Mouse (Mus musculus): ENCODE results near the gene Ubald1. TPM values are rescaled to one million over a fixed set of nuclear protein-coding genes. Genes with fewer than 3 reads are reported as not detected.
A peak's percentile ranks its signal among the peaks of the same experiment; 100 is the strongest.

Ubald1 gene
- total RNA-seq, 2 experiments from 2014 or later = 86.6 to 88.2 TPM

GRCm38 (mm10) chr16:4877195-4877594 lies 2.9 kb downstream of the Ubald1 start:
- DNase-seq (ENCODE audit: low spot score in 2 of 2) = no peak
- intact Hi-C loops (cut with DNase I) = loop anchor here (5.0 kb wide), 1 partner anchor 35 kb away; no protein-coding TSS in a partner anchor

GRCm38 (mm10) chr16:4876033-4876680 lies 4.0 kb downstream of the Ubald1 start:
- DNase-seq (ENCODE audit: low spot score in 2 of 2) = peak; percentile 52 to 55
- intact Hi-C loops (cut with DNase I) = loop anchor here (5.0 kb wide), 1 partner anchor 36 kb away; no protein-coding TSS in a partner anchor

- DNase-seq (ENCODE audit: low spot score in 2 of 2) = no peak
- intact Hi-C loops (cut with DNase I) = loop anchor here (5.0 kb wide), 1 partner anchor 37 kb away; no protein-coding TSS in a partner anchor
Observed at GRCm38 (mm10) chr16:4875198-4876032, 4.7 kb downstream of the Ubald1 start.

- intact Hi-C loops (cut with DNase I) = no loop called here
- DNase-seq (ENCODE audit: low spot score in 2 of 2) = no peak
Observed at GRCm38 (mm10) chr16:4871926-4872325, 8.2 kb downstream of the Ubald1 start.

- DNase-seq (ENCODE audit: low spot score in 2 of 2) = no peak
- intact Hi-C loops (cut with DNase I) = no loop called here
Observed at GRCm38 (mm10) chr16:4870490-4870889, 9.6 kb downstream of the Ubald1 start.

GRCm38 (mm10) chr16:4866101-4866695 lies 13.9 kb downstream of the Ubald1 start:
- intact Hi-C loops (cut with DNase I) = loop anchor here (10.0 kb wide), 1 partner anchor 101 kb away; no protein-coding TSS in a partner anchor
- no peak for DNase-seq (ENCODE audit: low spot score in 2 of 2)

- intact Hi-C loops (cut with DNase I) = loop anchor here (10.0 kb wide), 1 partner anchor 99 kb away; no protein-coding TSS in a partner anchor
Observed at GRCm38 (mm10) chr16:4863742-4864141, 16.4 kb downstream of the Ubald1 start.

GRCm38 (mm10) chr16:4862863-4863483 lies 17.1 kb downstream of the Ubald1 start:
- intact Hi-C loops (cut with DNase I) = loop anchor here (10.0 kb wide), 1 partner anchor 98 kb away; no protein-coding TSS in a partner anchor
- peak; percentile 69 to 75 for DNase-seq (ENCODE audit: low spot score in 2 of 2)

More at GRCm38 (mm10) chr16:4863742-4864141, 16.4 kb downstream of the Ubald1 start:
- DNase-seq (ENCODE audit: low spot score in 2 of 2) = no peak

GRCm38 (mm10) chr16:4861392-4861791 lies 18.7 kb downstream of the Ubald1 start:
- intact Hi-C loops (cut with DNase I) = loop anchor here (10.0 kb wide), 1 partner anchor 97 kb away; no protein-coding TSS in a partner anchor

GRCm38 (mm10) chr16:4855046-4855650 lies 25.0 kb downstream of the Ubald1 start:
- intact Hi-C loops (cut with DNase I) = no loop called here
- DNase-seq (ENCODE audit: low spot score in 2 of 2) = no peak

More at GRCm38 (mm10) chr16:4861392-4861791, 18.7 kb downstream of the Ubald1 start:
- DNase-seq (ENCODE audit: low spot score in 2 of 2) = no peak

GRCm38 (mm10) chr16:4850938-4851628 lies 29.0 kb downstream of the Ubald1 start:
- DNase-seq (ENCODE audit: low spot score in 2 of 2) = no peak
- intact Hi-C loops (cut with DNase I) = no loop called here

GRCm38 (mm10) chr16:4850361-4850760 lies 29.8 kb downstream of the Ubald1 start:
- DNase-seq (ENCODE audit: low spot score in 2 of 2) = no peak
- intact Hi-C loops (cut with DNase I) = no loop called here

GRCm38 (mm10) chr16:4848090-4848489 lies 32.0 kb downstream of the Ubald1 start:
- DNase-seq (ENCODE audit: low spot score in 2 of 2) = no peak
- intact Hi-C loops (cut with DNase I) = no loop called here

GRCm38 (mm10) chr16:4847041-4847440 lies 33.1 kb downstream of the Ubald1 start:
- intact Hi-C loops (cut with DNase I) = no loop called here
- DNase-seq (ENCODE audit: low spot score in 2 of 2) = no peak

- DNase-seq (ENCODE audit: low spot score in 2 of 2) = no peak
Observed at GRCm38 (mm10) chr16:4840231-4840630, 39.9 kb downstream of the Ubald1 start.

GRCm38 (mm10) chr16:4839552-4839951 lies 40.6 kb downstream of the Ubald1 start:
- intact Hi-C loops (cut with DNase I) = no loop called here
- peak in 1 of 2 experiments; percentile 16 for DNase-seq (ENCODE audit: low spot score in 2 of 2)

More at GRCm38 (mm10) chr16:4840231-4840630, 39.9 kb downstream of the Ubald1 start:
- intact Hi-C loops (cut with DNase I) = no loop called here

GRCm38 (mm10) chr16:4837631-4838030 lies 42.5 kb downstream of the Ubald1 start:
- intact Hi-C loops (cut with DNase I) = no loop called here

GRCm38 (mm10) chr16:4835191-4835590 lies 44.9 kb downstream of the Ubald1 start, which contains the start of gene 4930562C15Rik:
4930562C15Rik (plus strand) TSS chr16:4835416.
- no peak for DNase-seq (ENCODE audit: low spot score in 2 of 2)
- intact Hi-C loops (cut with DNase I) = no loop called here

More at GRCm38 (mm10) chr16:4837631-4838030, 42.5 kb downstream of the Ubald1 start:
- DNase-seq (ENCODE audit: low spot score in 2 of 2) = peak in 1 of 2 experiments; percentile 59
